Mouse (Mus musculus): ENCODE results near the gene BC048562. TPM values are rescaled to one million over a fixed set of nuclear protein-coding genes. Genes with fewer than 3 reads are reported as not detected.

Gene BC048562
- total and polyA plus RNA-seq, 3 experiments = not detected

- Histone ChIP-seq H3K9ac (ENCODE audit: insufficient read depth, low read depth) (no peak overlapping the region), H3K4me2 (ENCODE audit: insufficient read depth, low read depth, poor library complexity, severe bottlenecking) (no peak overlapping the region), H3K4me1 (ENCODE audit: control insufficient read depth in 1 of 2, insufficient read depth in 2 of 2) (no peaks in the 10 kb centered on the region), H3K36me3 (replicated peaks in 1 of 2; ENCODE audit: control insufficient read depth in 1 of 2, insufficient read depth in 1 of 2, low read length in 1 of 2) (no peaks in the 10 kb centered on the region), H3K4me3 (replicated peaks in 1 of 3; ENCODE audit: low read depth in 2 of 3, low read length in 2 of 3, poor library complexity in 1 of 3) (no peak overlapping the region), H3K27me3 (replicated peaks) (peaks cover 6% of the 10 kb centered on the region), H3K27ac (ENCODE audit: insufficient read depth, low read depth) (no peak overlapping the region), H3K9me3 (replicated peaks; ENCODE audit: low read length) (no peaks in the 10 kb centered on the region), H3K79me2 (replicated peaks; ENCODE audit: control insufficient read depth, extremely low read depth, insufficient read depth, poor library complexity, severe bottlenecking) (no peaks in the 10 kb centered on the region)
- TF ChIP-seq MXI1 (IDR thresholded peaks at IDR 0.05; ENCODE audit: low read depth, low read length) (no peak), IRF4 (IDR thresholded peaks at IDR 0.05; ENCODE audit: low read depth, low read length) (no peak), TCF12 (IDR thresholded peaks at IDR 0.05; ENCODE audit: low read depth, low read length) (no peak), USF1 (IDR thresholded peaks at IDR 0.05; ENCODE audit: low read depth, low read length) (no peak), SIN3A (IDR thresholded peaks at IDR 0.05; ENCODE audit: low read length) (no peak), UBTF (IDR thresholded peaks at IDR 0.05; ENCODE audit: low read depth, low read length) (no peak), GABPA (IDR thresholded peaks at IDR 0.05; ENCODE audit: insufficient replicate concordance, low read depth, low read length) (no peak), POLR2A (IDR thresholded peaks at IDR 0.05; ENCODE audit: low read depth, low read length) (no peak), TBP (conservative IDR thresholded peaks at IDR 0.05; ENCODE audit: low read depth, low read length) (no peak), NRF1 (IDR thresholded peaks at IDR 0.05; ENCODE audit: low read depth, low read length) (no peak), RCOR1 (conservative IDR thresholded peaks at IDR 0.05; ENCODE audit: low read depth, low read length) (no peak), USF2 (conservative IDR thresholded peaks at IDR 0.05; ENCODE audit: low read depth, low read length) (no peak), MAZ (IDR thresholded peaks at IDR 0.05; ENCODE audit: low read depth, low read length) (no peak), ZKSCAN1 (IDR thresholded peaks at IDR 0.05; ENCODE audit: borderline replicate concordance, low read depth, low read length) (no peak), MAX (IDR thresholded peaks at IDR 0.05; ENCODE audit: low read length) (no peak), POLR2AphosphoS2 (IDR thresholded peaks at IDR 0.05; ENCODE audit: low read depth, low read length) (no peak), CHD2 (IDR thresholded peaks at IDR 0.05; ENCODE audit: low read length) (no peak), ZMIZ1 (IDR thresholded peaks at IDR 0.05; ENCODE audit: low read depth, low read length) (no peak), ZC3H11A (IDR thresholded peaks at IDR 0.05; ENCODE audit: low read depth, low read length) (no peak)
- no peak for DNase-seq (ENCODE audit: extremely low read depth)
- dilution Hi-C loops (cut with MboI; ENCODE audit: extremely low pct_ligation_motif_present, extremely low pct_unique_long_range_greater_than_20kb, low sequenced_read_pairs) (no loop called here), in situ Hi-C loops (cut with MboI; ENCODE audit: low pct_ligation_motif_present, low pct_unique_long_range_greater_than_20kb, low sequenced_read_pairs) (no loop called here)
Measured at GRCm38 (mm10) chr9:108483051-108483790, 46.9 kb downstream of the BC048562 start.

- Histone ChIP-seq H3K9ac (ENCODE audit: insufficient read depth, low read depth) (no peak overlapping the region), H3K27ac (ENCODE audit: insufficient read depth, low read depth) (no peak overlapping the region), H3K4me3 (replicated peaks in 1 of 3; ENCODE audit: low read depth in 2 of 3, low read length in 2 of 3, poor library complexity in 1 of 3) (no peak overlapping the region), H3K4me1 (ENCODE audit: control insufficient read depth in 1 of 2, insufficient read depth in 2 of 2) (peaks cover under 1% of the 10 kb centered on the region in 2 experiments; a peak in 2 of 4 replicates), H3K9me3 (replicated peaks; ENCODE audit: low read length) (no peaks in the 10 kb centered on the region), H3K27me3 (replicated peaks) (peaks cover 6% of the 10 kb centered on the region), H3K79me2 (replicated peaks; ENCODE audit: control insufficient read depth, extremely low read depth, insufficient read depth, poor library complexity, severe bottlenecking) (no peaks in the 10 kb centered on the region), H3K4me2 (ENCODE audit: insufficient read depth, low read depth, poor library complexity, severe bottlenecking) (no peak overlapping the region), H3K36me3 (replicated peaks in 1 of 2; ENCODE audit: control insufficient read depth in 1 of 2, insufficient read depth in 1 of 2, low read length in 1 of 2) (no peaks in the 10 kb centered on the region)
- dilution Hi-C loops (cut with MboI; ENCODE audit: extremely low pct_ligation_motif_present, extremely low pct_unique_long_range_greater_than_20kb, low sequenced_read_pairs) = no loop called here
- in situ Hi-C loops (cut with MboI; ENCODE audit: low pct_ligation_motif_present, low pct_unique_long_range_greater_than_20kb, low sequenced_read_pairs) = no loop called here
- TF ChIP-seq USF1 (IDR thresholded peaks at IDR 0.05; ENCODE audit: low read depth, low read length) (no peak), JUN (IDR thresholded peaks at IDR 0.05; ENCODE audit: insufficient read depth, low read depth, low read length) (no peak), E2F4 (IDR thresholded peaks at IDR 0.05; ENCODE audit: insufficient replicate concordance, low read depth, low read length) (no peak)
- no peak for DNase-seq (ENCODE audit: extremely low read depth)
Measured at GRCm38 (mm10) chr9:108484021-108484420, 47.7 kb downstream of the BC048562 start.

All from CH12.LX (cell line).